Mouse (Mus musculus) right cerebral cortex, postnatal 14 days (tissue): ENCODE data around the gene Tmem88b.
"Not testable (repeated sequence)": the region's sequence is repeated elsewhere in the genome, so short reads cannot be mapped to it uniquely, and the experiment has no call there.

Experiments used
- DNase-seq: peaks from one replicate; pipeline ENCODE4 v3.0.0; 2022

Gene Tmem88b

DNA sequence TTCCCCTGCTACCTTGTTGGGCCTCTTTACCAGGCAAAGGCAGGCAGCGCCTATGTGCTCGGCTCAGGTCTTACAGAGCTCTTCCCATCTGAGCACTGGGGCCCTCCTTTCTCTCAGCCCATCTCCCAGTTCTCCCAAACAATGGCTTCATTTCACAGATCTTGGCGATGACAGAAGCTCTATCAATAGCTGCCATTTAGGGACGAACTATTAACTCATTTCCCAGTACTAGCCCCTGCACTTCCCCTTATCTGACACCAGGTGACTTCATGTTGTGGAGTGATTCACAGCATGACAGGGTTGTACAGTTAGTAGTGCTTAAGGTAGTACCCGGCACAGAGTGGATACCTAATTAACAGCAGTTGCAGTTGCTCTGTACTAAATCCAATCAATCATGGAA is at the start of gene Tmem88b:
Tmem88b (minus strand) TSS at position 56 of the 400 bp plus-strand sequence.
- DNase-seq, result no peak

DNA sequence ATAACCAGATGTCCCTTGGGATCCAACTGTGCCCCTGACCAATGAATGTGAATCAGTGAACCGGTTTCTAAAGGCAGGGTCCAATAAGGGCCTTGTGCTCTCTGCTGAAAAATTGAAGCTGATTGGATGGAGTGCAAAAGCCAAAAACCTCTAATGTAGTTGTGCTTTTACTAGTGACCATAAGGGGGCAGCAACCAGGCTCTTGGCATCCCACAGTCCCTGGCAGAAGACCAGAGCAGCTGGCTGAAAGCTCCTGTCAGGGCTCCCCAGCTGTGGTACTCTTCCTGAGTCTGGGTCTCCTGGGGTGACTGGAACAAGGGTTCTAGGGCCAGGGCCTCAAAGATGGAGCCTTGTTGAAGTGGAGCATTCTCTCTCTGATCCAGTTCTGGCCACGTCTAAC is 48.2 kb upstream of the Tmem88b start:
- DNase-seq, result peak; percentile 75

DNA sequence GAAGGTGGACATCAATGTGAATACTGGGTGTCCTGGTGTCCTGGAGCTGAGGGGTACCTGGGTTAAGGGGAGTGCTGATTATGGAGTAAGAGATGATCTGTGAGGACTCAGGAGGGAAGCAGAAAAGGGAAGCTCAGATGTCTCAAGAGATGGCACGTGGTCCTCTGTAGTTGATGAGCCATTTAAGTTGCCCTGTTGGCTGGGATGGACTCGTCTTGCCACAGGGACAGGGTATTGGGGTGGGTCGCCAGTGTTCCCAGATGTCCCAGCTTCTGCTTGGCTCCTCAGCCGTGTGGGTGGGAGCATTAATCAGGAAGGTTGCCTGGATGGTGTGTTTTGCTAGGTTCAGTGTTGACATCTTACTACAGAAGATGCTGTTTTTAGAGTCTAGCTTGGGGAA is 47.6 kb upstream of the Tmem88b start:
- no peak for DNase-seq

DNA sequence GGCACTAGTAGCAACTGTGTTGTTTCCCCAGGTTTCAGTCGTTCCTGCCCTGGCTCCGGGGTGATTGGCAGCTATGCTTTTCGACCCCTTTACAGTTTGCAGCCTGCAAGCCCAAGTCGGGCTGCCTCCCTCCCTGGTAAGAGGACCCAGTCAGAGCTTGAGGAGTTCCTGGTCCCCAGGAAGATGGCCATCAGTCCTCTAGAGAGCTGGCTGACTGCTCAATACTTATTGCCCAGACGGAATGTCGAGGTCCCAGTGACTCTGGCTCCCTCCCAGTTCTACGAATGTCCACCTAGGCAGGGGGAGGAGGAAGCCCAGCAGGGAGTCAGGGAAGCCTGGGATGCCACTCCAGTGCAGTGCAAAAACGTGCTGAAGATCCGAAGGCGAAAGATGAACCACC is 46.6 kb upstream of the Tmem88b start:
- DNase-seq, result no peak

DNA sequence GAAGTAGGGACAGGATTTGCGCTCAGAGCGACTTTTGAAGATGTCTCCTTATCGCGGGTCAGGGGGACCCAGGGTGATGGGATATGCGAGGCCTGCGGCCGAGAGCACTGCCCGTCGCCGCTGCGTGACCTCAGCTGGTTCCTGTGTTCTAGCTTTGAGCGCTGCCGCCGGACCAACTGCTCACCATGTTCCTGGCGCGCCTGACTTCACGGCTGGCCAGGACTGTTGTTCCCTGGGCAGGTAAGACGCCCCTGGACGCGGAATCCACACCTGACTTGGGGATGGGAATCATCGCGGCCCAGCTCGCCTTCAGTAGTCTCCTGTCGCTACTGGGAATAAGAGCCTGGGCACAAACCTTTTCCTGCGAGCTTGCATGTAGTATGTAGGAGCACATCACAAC is 46.2 kb upstream of the Tmem88b start:
- DNase-seq, result no peak

DNA sequence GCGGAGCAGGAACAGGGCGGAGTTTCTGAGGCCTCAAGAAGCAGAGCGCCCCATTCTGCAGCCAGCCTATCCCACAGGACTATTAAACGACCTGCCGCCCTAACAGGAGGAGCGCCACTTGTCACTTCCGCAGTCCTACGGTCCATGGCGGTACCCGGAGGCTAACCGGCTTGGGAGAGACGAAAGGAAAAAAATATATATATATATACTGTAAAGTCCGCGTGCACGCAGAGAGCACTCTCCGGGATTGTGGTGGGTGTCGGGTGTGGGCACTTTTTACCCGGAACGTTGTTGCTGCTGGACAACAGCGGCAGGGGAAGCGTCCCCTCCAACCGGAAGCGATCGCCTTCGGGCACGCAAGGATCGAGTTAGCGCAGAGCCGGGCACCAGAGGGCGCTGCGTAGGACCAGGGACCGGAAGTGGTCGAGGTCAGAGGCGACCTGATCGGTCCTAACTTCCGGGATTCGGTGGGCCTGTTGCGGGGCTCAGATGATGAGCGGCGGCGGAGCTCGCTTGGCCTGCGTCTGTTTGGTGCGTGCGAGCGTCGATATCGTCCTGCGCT is 45.6 kb upstream of the Tmem88b start, which contains the start of gene Aurkaip1:
Aurkaip1 (plus strand) TSS at position 68 of the 562 bp plus-strand sequence.
- DNase-seq, result peak; percentile 97

DNA sequence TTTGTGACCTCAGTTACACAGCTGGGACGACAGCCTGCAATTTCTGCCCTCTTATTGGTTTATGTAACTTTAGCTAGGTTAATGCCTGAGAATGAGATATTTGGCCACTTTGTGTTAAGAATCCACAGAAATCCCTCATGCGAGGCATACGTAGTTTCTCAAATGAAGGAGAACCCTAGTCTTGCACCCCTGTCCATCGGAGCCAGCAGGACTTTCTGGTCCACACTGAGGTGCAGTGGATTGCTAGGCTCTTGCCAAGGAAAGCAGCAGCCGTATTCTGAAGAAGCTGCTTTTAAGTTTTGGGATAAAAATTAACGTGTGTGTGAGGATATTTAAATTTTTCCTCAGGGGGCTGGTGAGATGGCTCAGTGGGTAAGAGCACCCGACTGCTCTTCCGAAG is 44.9 kb upstream of the Tmem88b start:
- DNase-seq, result no peak

DNA sequence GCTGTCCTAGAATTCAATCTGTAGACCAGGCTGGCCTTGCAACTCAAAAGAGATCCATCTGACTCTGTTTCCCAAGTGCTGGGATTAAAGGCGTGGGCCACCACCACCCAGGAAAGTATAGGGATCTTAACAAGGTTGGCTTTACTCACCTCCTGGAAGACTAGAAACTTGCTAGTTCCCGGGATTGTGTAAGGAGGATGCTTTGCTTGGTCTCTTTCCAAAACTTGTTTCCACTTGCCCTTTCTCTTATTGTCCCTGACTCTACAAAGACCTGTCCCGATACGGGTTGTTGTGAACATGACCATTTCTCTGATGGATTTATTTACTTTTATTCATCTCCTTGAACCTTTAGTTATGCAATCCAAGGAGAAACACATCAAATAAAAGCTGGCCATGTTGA is 44.2 kb upstream of the Tmem88b start:
- no peak for DNase-seq

DNA sequence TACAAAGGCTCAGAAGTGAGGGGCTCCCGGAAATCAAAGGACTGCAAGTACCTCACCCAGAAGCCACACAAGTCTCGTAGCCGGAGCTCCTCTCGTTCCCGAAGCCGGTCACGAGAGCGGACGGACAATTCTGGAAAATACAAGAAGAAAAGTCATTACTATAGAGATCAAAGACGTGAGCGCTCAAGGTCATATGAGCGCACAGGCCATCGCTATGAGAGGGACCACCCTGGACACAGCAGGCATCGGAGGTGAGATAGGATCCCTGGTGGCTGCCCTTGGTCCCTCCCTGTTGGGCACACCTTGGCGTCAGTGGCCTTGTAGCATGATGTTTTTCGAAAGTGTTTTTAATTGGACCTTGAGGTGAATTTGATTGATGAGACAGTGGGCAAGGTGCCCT is 37.8 kb upstream of the Tmem88b start:
- DNase-seq, result no peak

DNA sequence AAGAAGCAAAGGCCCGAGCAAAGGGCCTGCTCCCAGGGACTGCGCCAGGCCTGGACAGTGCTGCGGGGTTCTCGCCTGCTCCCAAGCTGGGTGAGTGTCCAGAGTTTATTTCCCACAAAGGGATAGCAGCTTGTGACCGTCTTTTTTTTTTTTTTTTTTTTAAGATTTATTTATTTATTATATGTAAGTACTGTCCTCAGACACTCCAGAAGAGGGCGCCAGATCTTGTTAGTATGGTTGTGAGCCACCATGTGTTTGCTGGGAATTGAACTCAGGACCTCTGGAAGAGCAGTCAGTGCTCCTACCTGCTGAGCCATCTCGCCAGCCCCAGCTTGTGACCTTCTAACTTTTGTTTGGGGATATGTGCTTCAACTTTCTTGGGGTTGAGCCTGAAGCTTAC is 35.4 kb upstream of the Tmem88b start:
- DNase-seq, result no peak

DNA sequence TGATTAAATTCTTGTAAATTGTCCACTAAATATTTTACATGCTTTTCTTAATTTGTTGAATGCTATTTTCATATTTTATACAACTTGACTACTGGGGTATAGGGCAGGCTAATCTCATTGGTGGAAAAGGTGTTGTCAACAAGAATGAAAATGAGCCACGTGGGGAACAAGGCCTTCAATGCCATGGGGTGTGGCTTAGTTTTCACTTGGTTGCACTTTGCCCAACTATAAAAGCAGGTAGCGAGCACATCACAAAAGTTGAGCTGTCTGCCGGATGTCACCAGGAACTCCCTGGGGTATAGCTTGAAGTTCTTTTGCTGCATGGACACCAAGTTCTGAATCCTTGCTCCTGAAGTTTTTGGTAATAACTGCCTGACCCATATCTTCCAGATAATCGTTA is 31.9 kb upstream of the Tmem88b start:
- DNase-seq, result no peak

DNA sequence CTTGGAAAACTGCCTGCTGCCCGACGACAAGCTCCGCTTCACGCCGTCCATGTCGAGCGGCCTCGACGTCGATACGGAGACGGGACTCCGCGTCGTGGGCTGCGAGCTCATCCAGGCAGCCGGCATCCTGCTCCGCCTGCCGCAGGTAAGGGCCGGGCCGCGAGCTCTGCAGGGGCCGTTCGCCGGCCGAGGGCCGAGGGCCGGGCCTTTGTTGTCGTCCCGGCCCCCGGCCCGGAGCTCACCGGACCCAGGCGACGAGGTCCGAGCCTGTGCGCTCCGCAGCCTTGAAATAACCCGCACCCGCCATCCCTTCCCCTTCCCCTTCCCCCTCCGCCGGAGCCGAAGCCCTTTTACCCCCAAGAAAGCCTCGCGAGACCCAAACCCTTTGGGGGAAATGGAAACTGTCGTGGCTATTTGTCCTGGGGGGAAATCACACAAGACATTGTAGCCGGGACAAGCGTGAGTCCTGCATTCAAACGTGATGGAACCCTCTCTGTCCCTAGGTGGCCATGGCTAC is 27.0 kb upstream of the Tmem88b start:
- peak; percentile 44 for DNase-seq

DNA sequence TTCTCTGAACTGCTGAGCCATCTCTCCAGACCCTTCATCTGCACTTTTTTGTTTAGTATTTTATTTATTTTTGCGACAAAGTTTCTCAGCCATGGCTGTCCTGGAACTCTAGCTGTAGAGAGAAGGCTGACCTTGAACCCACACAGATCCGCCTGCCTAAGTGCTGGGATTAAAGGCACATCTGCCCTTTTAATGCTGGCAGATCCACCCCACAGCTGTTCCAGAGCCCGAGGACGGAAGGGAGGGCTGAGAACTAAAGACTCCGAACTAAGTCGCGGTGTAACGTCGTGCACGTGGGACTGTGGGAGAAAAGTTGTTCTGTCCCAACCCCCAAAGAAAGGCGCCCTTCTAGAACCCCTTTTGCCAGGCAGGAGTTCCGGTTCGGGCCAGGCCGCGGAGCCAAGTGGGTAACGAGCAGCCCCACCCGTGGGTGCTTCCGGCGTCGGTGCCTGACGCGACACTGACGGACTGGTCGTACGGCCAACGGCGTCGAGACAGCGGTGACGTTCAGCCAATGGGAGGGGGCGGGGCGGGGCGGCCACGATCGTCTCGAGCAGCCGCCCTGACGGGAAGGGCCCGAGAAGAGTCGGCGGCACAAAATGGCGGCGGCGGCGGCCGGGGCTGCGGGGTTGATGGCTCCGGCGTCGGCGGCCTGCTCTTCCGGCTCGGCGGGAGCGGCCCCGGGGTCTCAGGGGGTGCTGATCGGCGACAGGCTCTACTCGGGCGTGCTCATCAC is 26.4 kb upstream of the Tmem88b start, which contains the start of gene Ccnl2:
Ccnl2 (plus strand) TSS at position 561 of the 736 bp plus-strand sequence.
- DNase-seq, result peak; percentile 94

DNA sequence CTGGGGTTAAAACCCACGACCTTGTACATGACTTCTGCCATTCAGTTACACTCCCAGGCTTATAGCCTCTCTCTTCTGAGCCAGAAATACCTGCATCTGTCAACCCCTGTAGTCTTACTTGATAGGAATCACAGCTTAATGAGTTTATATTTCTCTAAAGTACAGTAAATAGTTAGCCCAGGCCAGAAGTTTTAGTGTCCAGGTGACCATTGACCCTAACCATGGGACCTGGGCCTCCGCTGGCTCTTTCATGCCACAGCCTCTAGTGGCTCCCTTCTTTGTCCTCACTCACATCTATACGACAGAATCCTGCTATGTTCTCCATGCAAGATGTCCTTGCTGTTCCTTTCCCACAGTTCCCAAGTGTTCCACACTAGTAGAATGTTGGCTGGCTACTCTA is 22.2 kb upstream of the Tmem88b start:
- DNase-seq, result no peak

DNA sequence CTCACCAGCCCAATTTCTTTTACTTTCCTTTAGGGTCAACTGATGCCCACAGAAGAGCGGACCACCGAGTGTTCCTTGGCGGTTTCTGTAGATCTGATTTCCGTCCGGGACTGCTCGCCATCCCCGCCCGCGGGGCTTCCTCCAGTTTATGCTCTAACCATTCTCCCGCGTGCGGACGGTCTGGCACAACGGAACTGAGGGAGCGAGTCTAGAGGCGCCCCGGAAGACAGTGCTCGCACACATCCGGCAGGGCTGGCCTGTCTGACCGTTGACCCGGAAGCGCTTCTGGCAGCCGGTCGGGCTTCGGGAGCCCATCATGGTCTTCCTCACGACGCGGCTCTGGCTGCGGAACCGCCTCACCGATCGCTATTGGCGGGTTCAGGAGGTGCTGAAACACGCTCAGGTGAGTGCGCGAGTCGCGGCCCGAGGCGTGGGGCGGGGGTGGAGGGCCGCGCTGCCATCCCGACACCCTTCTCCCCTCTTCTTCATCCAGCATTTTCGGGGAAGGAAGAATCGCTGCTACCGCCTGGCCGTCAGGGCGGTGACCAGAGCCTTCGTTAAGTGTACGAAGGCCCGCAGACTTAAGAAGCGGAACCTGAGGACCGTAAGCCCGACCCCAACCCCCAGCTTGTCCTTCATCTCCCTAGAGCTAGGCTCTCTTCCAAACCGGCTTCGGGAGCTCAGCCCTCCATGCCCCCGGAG is 17.8 kb upstream of the Tmem88b start:
- peak; percentile 99 for DNase-seq

DNA sequence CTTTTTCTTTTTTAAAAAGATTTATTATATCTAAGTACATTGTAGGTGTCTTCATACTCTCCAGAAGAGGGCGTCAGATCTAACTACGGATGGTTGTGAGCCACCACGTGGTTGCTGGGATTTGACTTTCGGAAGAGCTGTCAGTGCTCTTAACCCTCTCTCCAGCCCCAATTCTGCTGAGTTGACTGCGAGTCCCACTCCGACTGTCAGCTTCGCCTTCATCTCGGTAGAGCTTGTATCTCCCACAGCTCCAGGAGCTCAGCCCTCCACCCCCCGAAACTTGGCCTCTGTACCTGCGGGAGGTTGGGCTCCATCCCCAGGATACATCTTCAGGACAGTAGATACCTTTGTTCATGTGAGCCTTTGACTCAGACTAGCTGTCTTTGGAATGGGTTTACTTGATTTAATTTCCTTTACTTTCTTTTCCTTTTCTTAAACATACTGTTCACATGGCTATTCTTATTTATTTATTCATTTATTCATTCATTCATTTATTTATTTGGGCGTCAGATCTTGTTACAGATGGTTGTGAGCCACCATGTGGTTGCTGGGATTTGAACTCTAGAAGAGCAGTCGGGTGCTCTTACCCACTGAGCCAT is 17.2 kb upstream of the Tmem88b start, which contains the start of gene Mrpl20:
Mrpl20 (plus strand) TSS at position 138 of the 599 bp plus-strand sequence.
- DNase-seq, result no peak

DNA sequence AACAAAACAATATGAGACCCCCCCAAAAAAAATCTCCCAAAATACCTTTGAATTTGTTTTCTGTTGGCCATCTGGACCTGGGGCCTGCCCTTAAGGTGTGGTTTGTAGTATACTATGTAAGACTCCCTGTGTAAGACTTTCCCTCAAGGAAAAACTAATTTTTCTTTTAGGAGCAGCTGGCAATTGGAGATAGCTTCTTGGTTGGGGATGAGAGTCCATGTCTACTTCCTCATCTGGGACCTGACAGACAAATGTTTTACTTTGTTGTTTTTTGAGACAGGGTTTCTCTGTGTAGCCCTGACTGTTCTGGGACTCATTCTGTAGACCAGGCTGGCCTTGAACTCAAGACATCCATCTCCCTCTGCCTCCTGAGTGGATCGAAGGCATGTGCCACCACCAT is 16.4 kb upstream of the Tmem88b start:
- DNase-seq, result no peak

DNA sequence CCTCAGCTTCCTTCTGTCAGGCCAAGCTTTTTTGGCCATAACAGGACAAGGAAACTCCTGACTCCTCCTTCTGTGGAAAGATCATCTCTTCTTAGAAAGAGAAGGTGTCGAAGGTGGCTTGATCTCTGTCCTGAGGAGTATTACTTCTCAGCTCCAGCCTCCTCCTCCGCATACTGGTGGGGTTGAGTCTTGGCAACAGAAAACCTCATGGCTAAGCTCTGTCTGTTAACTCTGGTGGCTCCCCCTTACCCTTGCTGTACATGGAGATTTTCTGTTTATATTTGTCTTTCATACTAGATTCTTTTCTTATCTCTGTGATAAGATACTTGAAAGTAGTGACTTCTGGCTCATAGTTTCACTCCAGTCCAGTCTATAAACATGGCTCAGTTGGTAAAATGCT is 8.1 kb upstream of the Tmem88b start:
- DNase-seq, result no peak

DNA sequence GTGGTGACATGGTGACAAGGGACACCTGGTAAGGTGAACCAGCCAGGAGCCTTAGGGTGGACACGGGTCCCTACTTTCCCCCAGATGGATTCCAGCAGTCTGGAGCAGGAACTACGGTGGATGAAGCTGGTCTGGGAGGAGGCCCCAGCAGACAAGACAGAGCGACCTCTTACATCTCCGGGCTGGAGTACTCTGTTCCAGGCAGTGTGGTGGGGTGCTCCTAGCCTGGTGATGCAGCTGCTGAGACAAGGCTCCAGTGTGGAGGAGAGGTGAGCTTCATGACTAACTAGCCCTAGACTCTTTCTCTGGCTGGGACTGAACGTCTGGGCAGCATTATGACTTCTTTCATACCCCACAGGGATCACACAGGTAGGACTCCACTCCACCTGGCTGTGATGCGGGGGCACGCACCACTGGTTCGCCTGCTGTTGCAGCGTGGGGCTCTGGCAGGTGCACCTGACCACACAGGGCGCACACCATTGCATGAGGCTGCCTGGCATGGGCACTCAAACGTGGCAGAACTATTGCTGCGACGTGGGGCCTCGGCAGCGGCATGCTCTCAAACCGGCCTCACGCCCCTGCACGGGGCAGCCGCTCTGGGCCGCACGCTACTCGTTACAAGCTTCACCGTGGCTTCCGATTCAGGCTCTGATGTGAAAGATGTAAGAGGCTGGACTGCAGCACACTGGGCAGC is 5.7 kb upstream of the Tmem88b start:
- no peak for DNase-seq

DNA sequence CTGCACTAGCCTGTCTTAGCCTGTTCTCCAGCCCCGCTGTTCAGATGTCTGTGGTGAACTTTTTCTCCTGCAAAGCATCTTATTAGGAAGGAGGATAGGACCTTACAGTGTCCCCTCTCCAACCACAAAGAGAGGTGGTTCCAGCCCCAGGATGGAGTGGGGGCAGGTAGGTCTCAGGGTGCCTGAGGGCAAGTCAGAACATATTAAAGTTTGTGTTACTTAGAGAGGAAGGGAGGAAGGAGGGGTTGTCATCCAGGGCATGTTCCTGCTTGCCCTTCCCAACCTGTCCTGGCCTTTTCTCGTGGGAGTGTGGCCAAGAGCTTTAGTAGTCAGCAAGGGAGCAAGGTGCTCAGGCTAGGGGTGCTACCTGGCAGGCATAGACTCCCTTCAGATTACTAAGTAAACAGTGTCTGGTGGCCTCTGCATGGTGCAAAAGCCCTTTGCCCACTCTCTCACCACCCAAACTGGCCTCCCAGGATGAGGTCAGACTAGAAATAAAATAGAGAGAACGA is 5.0 kb upstream of the Tmem88b start:
- DNase-seq, result no peak

DNA sequence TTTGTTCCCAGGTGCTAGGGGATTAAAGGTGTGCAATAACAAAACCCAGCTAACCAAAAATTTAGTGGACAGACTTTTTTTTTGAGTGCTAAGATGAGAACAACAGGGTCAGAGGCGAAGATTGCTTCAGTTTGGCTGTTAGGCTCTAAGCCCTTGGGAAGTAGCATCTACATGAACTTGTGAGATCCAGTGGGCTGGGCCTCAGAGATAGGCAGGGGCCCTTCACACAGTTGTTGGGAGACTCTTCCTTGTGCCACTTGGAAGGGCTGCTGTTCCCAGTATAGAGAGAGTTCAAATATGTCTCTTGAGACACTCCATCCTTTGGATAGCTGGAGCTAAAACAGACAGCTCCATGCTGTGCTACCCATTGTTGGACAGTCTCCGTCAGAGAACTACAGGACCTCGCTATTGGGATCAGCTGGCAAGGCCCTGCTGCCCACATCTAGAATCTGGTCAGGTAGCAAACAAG is 4.4 kb upstream of the Tmem88b start, which contains the start of gene Ankrd65:
Ankrd65 (plus strand) TSS at position 419 of the 469 bp plus-strand sequence.
- DNase-seq, result no peak

DNA sequence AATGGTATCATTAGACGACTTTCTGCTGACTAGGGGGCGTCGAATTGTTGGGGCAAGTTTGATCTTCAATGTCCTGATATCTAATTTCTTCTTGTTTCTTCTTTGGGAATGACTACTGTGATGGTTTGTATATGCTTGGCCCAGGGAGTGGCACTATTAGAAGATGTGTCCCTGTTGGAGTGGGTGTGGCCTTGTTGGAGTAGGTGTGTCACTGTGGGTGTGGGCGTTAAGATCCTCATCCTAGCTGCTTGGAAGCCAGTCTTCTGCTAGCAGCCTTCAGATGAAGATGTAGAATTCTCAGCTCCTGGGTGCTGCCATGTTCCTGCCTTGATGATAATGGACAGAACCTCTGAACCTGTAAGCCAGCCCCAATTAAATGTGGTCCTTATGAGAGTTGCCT is 3.2 kb upstream of the Tmem88b start:
- not testable (repeated sequence) for DNase-seq
